9 mouse cellular contexts compared by ENCODE assay signal in genomic region chr8:119603771-119604170, GRCm38 (mm10). TPM values are rescaled to one million over a fixed set of nuclear protein-coding genes. Genes with fewer than 3 reads are reported as not detected.
DNase-seq lines count a peak whose midpoint lies in the region; ATAC-seq and TF ChIP-seq lines count a peak whose summit lies in the region.
"Had no signal": no experiment of that assay in that cellular context is flagged by ENCODE, and none has a peak within 500 bp of the region (broad histone marks: within the 10 kb centered on the region; RNA-seq: fewer than 3 reads in every experiment).

No protein-coding gene starts in this region.

- no peak for TF ChIP-seq CTCF in midbrain, postnatal 0 days (IDR thresholded peaks at IDR 0.05)

- ATAC-seq in heart, embryonic 13.5 days (ENCODE audit: extremely low read depth, insufficient number of reproducible peaks, low FRiP score, low TSS enrichment): no peak
- ATAC-seq in embryonic facial prominence, embryonic 12.5 days (ENCODE audit: insufficient number of reproducible peaks, insufficient read depth, low FRiP score, low TSS enrichment): no peak
- no peak for ATAC-seq in intestine, embryonic 14.5 days (replicated peaks; ENCODE audit: low FRiP score, low TSS enrichment, low read depth)
- no peak for ATAC-seq in midbrain, postnatal 0 days (ENCODE audit: low FRiP score)

- DNase-seq in heart, postnatal 25 days (ENCODE audit: low spot score): no peak
- no peak for DNase-seq in intestine, embryonic 14.5 days (ENCODE audit: low spot score)
- no peak for DNase-seq in midbrain, postnatal 0 days (ENCODE audit: low spot score)
- DNase-seq in urinary bladder, adult 2 months (ENCODE audit: low spot score): no peak
- no peak for DNase-seq in lung, postnatal 36 days
- no peak for DNase-seq in left cerebral cortex, postnatal 10 days (ENCODE audit: extremely low spot score in 1 of 2, low spot score in 2 of 2)

- peak overlapping the region; percentile 88 for H3K9ac ChIP-seq in heart, embryonic 13.5 days
- H3K9ac ChIP-seq in embryonic facial prominence, embryonic 12.5 days: peak overlapping the region; percentile 79; the same call in 1 of the 2 replicates
- H3K9ac ChIP-seq in intestine, embryonic 14.5 days (ENCODE audit: low read length): no peak overlapping the region
- H3K9ac ChIP-seq in midbrain, postnatal 0 days (replicated peaks; ENCODE audit: low read length, poor library complexity, severe bottlenecking): peak overlapping the region; percentile 74; the same call in 1 of the 2 replicates

- peaks cover 43% of the 10 kb centered on the region for H3K36me3 ChIP-seq in heart, embryonic 13.5 days
- peaks cover 39% of the 10 kb centered on the region for H3K36me3 ChIP-seq in embryonic facial prominence, embryonic 12.5 days
- H3K36me3 ChIP-seq in intestine, embryonic 14.5 days (ENCODE audit: control insufficient read depth, insufficient read depth, low read length): peaks cover 39% of the 10 kb centered on the region
- H3K36me3 ChIP-seq in midbrain, postnatal 0 days (ENCODE audit: insufficient read depth, low read length): peaks cover 38% of the 10 kb centered on the region

- H3K27me3 ChIP-seq in heart, embryonic 13.5 days (replicated peaks): no peaks in the 10 kb centered on the region
- no peaks in the 10 kb centered on the region for H3K27me3 ChIP-seq in embryonic facial prominence, embryonic 12.5 days
- H3K27me3 ChIP-seq in intestine, embryonic 14.5 days (replicated peaks; ENCODE audit: control insufficient read depth, insufficient read depth, low read length): no peaks in the 10 kb centered on the region
- H3K27me3 ChIP-seq in midbrain, postnatal 0 days (ENCODE audit: insufficient read depth, low read length): no peaks in the 10 kb centered on the region

- H3K4me2 ChIP-seq in heart, embryonic 13.5 days: peak overlapping the region; percentile 95
- H3K4me2 ChIP-seq in embryonic facial prominence, embryonic 12.5 days (replicated peaks): peak overlapping the region; percentile 92
- H3K4me2 ChIP-seq in intestine, embryonic 14.5 days (ENCODE audit: low read length): peak overlapping the region; percentile 75; the same call in 1 of the 2 replicates
- H3K4me2 ChIP-seq in midbrain, postnatal 0 days (ENCODE audit: low read depth, low read length, poor library complexity, severe bottlenecking): peak overlapping the region; percentile 87

- H3K27ac ChIP-seq in heart, embryonic 13.5 days (replicated peaks): no peak overlapping the region
- no peak overlapping the region for H3K27ac ChIP-seq in embryonic facial prominence, embryonic 12.5 days
- H3K27ac ChIP-seq in intestine, embryonic 14.5 days (ENCODE audit: low read depth): no peak overlapping the region
- H3K27ac ChIP-seq in midbrain, postnatal 0 days (ENCODE audit: low read depth, low read length): no peak overlapping the region

- intact Hi-C loops in heart, postnatal 25 days (cut with DNase I): loop anchor here (2.0 kb wide), 2 partner anchors 163 to 191 kb away; no protein-coding TSS in a partner anchor
- intact Hi-C loops in left cerebral cortex, postnatal 10 days (cut with DNase I): no loop called here

- H3K4me3 ChIP-seq in heart, embryonic 13.5 days: peak overlapping the region; percentile 74
- peak overlapping the region; percentile 77; the same call in 1 of the 2 replicates for H3K4me3 ChIP-seq in embryonic facial prominence, embryonic 12.5 days
- H3K4me3 ChIP-seq in intestine, embryonic 14.5 days (ENCODE audit: low read depth, low read length): no peak overlapping the region
- peak overlapping the region; percentile 64; the same call in 1 of the 2 replicates for H3K4me3 ChIP-seq in midbrain, postnatal 0 days (ENCODE audit: low read depth, low read length)

- H3K9me3 ChIP-seq in heart, embryonic 13.5 days: peaks cover 2% of the 10 kb centered on the region; the same call in 1 of the 2 replicates
- no peaks in the 10 kb centered on the region for H3K9me3 ChIP-seq in embryonic facial prominence, embryonic 12.5 days
- H3K9me3 ChIP-seq in intestine, embryonic 14.5 days (ENCODE audit: control insufficient read depth, low read length): no peaks in the 10 kb centered on the region
- no peaks in the 10 kb centered on the region for H3K9me3 ChIP-seq in midbrain, postnatal 0 days (ENCODE audit: low read length)

- H3K4me1 ChIP-seq in heart, embryonic 13.5 days: peaks cover 11% of the 10 kb centered on the region
- H3K4me1 ChIP-seq in embryonic facial prominence, embryonic 12.5 days: peaks cover 10% of the 10 kb centered on the region
- peaks cover 7% of the 10 kb centered on the region; the same call in 1 of the 2 replicates for H3K4me1 ChIP-seq in intestine, embryonic 14.5 days (replicated peaks; ENCODE audit: control insufficient read depth, insufficient read depth, low read length)
- H3K4me1 ChIP-seq in midbrain, postnatal 0 days (ENCODE audit: insufficient read depth, low read length): peaks cover 10% of the 10 kb centered on the region

- 88% methylated on average over 4 of the region's 4 CpGs for WGBS in heart, embryonic 13.5 days
- WGBS in embryonic facial prominence, embryonic 12.5 days: 91% methylated on average over 4 of the region's 4 CpGs
- 88% methylated on average over 4 of the region's 4 CpGs for WGBS in intestine, embryonic 14.5 days
- WGBS in midbrain, postnatal 0 days: 92% methylated on average over 4 of the region's 4 CpGs

RNA-seq across cellular contexts. Expression of gene Taf1c, which starts 1.3 kb away (rescaled TPM):
- 6.0 and 6.6 TPM in 2 replicates for polyA plus RNA-seq in heart, embryonic 13.5 days (2015; fragmentation: Nextera tagmentation; extraction: Ambion mirVana)
- 1 to 10 TPM; 2.9 to 4.2 TPM for total RNA-seq in heart, postnatal 25 days (2021)
- polyA plus RNA-seq in embryonic facial prominence, embryonic 12.5 days (2016; fragmentation: Nextera tagmentation; extraction: Ambion mirVana): 15.2 and 15.5 TPM in 2 replicates
- polyA plus RNA-seq in intestine, embryonic 14.5 days (2014; fragmentation: Nextera tagmentation; extraction: Ambion mirVana): 12.6 and 13.0 TPM in 2 replicates
- total RNA-seq in midbrain, postnatal 0 days (2014; rRNA removed): 20.1 and 22.5 TPM in 2 replicates
- 9.6 and 10.2 TPM in 2 replicates for polyA plus RNA-seq in midbrain, postnatal 0 days (2015; fragmentation: Nextera tagmentation; extraction: Ambion mirVana)
- polyA plus RNA-seq in urinary bladder, adult 2 months (2012; rRNA removed): 11.1 and 14.5 TPM in 2 replicates
- 10 to 100 TPM; 11.2 to 12.5 TPM for total RNA-seq in left cerebral cortex, postnatal 10 days (2021)

RNA-seq across cellular contexts. Expression of gene Adad2, which starts 8.8 kb away (rescaled TPM):
- polyA plus RNA-seq in heart, embryonic 13.5 days (2015; fragmentation: Nextera tagmentation; extraction: Ambion mirVana): not detected in 2 replicates
- total RNA-seq in heart, postnatal 25 days (2021): not detected
- 0.10 and 0.23 TPM in 2 replicates for polyA plus RNA-seq in embryonic facial prominence, embryonic 12.5 days (2016; fragmentation: Nextera tagmentation; extraction: Ambion mirVana)
- 0.09 TPM in 1 of 2 replicates, not detected in the other for polyA plus RNA-seq in intestine, embryonic 14.5 days (2014; fragmentation: Nextera tagmentation; extraction: Ambion mirVana)
- 0.33 and 1.0 TPM in 2 replicates for total RNA-seq in midbrain, postnatal 0 days (2014; rRNA removed)
- 0.22 and 0.23 TPM in 2 replicates for polyA plus RNA-seq in midbrain, postnatal 0 days (2015; fragmentation: Nextera tagmentation; extraction: Ambion mirVana)
- polyA plus RNA-seq in urinary bladder, adult 2 months (2012; rRNA removed): not detected in 2 replicates
- total RNA-seq in left cerebral cortex, postnatal 10 days (2021): not detected
- polyA plus RNA-seq: heart, postnatal 0 days had no signal

RNA-seq across cellular contexts. Expression of gene Dnaaf1, which starts 28.7 kb away (rescaled TPM):
- polyA plus RNA-seq in heart, embryonic 13.5 days (2015; fragmentation: Nextera tagmentation; extraction: Ambion mirVana): 0.17 and 0.24 TPM in 2 replicates
- total RNA-seq in heart, postnatal 25 days (2021): not detected
- 0.09 TPM in 1 of 2 replicates, not detected in the other for polyA plus RNA-seq in embryonic facial prominence, embryonic 12.5 days (2016; fragmentation: Nextera tagmentation; extraction: Ambion mirVana)
- 0.37 and 0.89 TPM in 2 replicates for polyA plus RNA-seq in intestine, embryonic 14.5 days (2014; fragmentation: Nextera tagmentation; extraction: Ambion mirVana)
- total RNA-seq in midbrain, postnatal 0 days (2014; rRNA removed): 0.47 and 1.1 TPM in 2 replicates
- polyA plus RNA-seq in midbrain, postnatal 0 days (2015; fragmentation: Nextera tagmentation; extraction: Ambion mirVana): 0.51 and 0.60 TPM in 2 replicates
- polyA plus RNA-seq in urinary bladder, adult 2 months (2012; rRNA removed): 0.07 TPM in 2 replicates
- total RNA-seq in left cerebral cortex, postnatal 10 days (2021): not detected

RNA-seq across cellular contexts. Expression of gene Hsdl1, which starts 28.8 kb away (rescaled TPM):
- 31.3 and 32.4 TPM in 2 replicates for polyA plus RNA-seq in heart, embryonic 13.5 days (2015; fragmentation: Nextera tagmentation; extraction: Ambion mirVana)
- 10 to 100 TPM; 18.7 to 20.1 TPM for total RNA-seq in heart, postnatal 25 days (2021)
- polyA plus RNA-seq in embryonic facial prominence, embryonic 12.5 days (2016; fragmentation: Nextera tagmentation; extraction: Ambion mirVana): 37.2 and 39.5 TPM in 2 replicates
- 36.6 and 38.0 TPM in 2 replicates for polyA plus RNA-seq in intestine, embryonic 14.5 days (2014; fragmentation: Nextera tagmentation; extraction: Ambion mirVana)
- 164 and 176 TPM in 2 replicates for total RNA-seq in midbrain, postnatal 0 days (2014; rRNA removed)
- 164 and 174 TPM in 2 replicates for polyA plus RNA-seq in midbrain, postnatal 0 days (2015; fragmentation: Nextera tagmentation; extraction: Ambion mirVana)
- polyA plus RNA-seq in urinary bladder, adult 2 months (2012; rRNA removed): 16.4 and 23.2 TPM in 2 replicates
- 10 to 100 TPM; 48.3 to 56.2 TPM for total RNA-seq in left cerebral cortex, postnatal 10 days (2021)

RNA-seq across cellular contexts. Expression of gene Kcng4, which starts 31.7 kb away (rescaled TPM):
- not detected in 2 replicates for polyA plus RNA-seq in heart, embryonic 13.5 days (2015; fragmentation: Nextera tagmentation; extraction: Ambion mirVana)
- total RNA-seq in heart, postnatal 25 days (2021): under 1 TPM; 0.06 to 0.16 TPM
- 0.08 and 0.11 TPM in 2 replicates for polyA plus RNA-seq in embryonic facial prominence, embryonic 12.5 days (2016; fragmentation: Nextera tagmentation; extraction: Ambion mirVana)
- 0.11 TPM in 2 replicates for polyA plus RNA-seq in intestine, embryonic 14.5 days (2014; fragmentation: Nextera tagmentation; extraction: Ambion mirVana)
- 0.61 and 1.6 TPM in 2 replicates for total RNA-seq in midbrain, postnatal 0 days (2014; rRNA removed)
- 0.27 and 0.28 TPM in 2 replicates for polyA plus RNA-seq in midbrain, postnatal 0 days (2015; fragmentation: Nextera tagmentation; extraction: Ambion mirVana)
- polyA plus RNA-seq in urinary bladder, adult 2 months (2012; rRNA removed): 3.5 and 6.6 TPM in 2 replicates
- total RNA-seq in left cerebral cortex, postnatal 10 days (2021): under 1 TPM; 0.55 to 0.60 TPM
